Mouse (Mus musculus) liver, postnatal 0 days (tissue): ENCODE results near the gene Utrn.

Experiments
- CTCF ChIP-seq: sonication (generic); IDR thresholded peaks from 2 replicates; pipeline ENCODE4 v1.5.1; 2016; ENCODE audit warnings: antibody characterized with exemption, low read depth
- EP300 ChIP-seq: IDR thresholded peaks from 2 replicates; pipeline ENCODE4 v1.6.1; 2016; ENCODE audit warnings: antibody characterized with exemption, low read depth, mild to moderate bottlenecking

GRCm38 (mm10) chr10:12884308-12884948 lies 15.3 kb upstream of the Utrn start:
- TF ChIP-seq CTCF (no peak), EP300 (no peak)
